Mouse (Mus musculus): ENCODE measurements at regions not wholly inside any gene's neighbourhood (a gene's known extent, or its start where the extent isn't known, plus 50 kb on each side); places are given as distances from the start of the nearest gene placed in this dataset.

- ATAC-seq (peak; percentile 55; the same call in 1 of the 2 replicates), DNase-seq (ENCODE audit: low spot score) (peak; percentile 34)
- Histone ChIP-seq H3K36me3 (ENCODE audit: insufficient read depth, low read length) (no peaks in the 10 kb centered on the region), H3K4me2 (replicated peaks; ENCODE audit: low read depth, low read length) (no peak overlapping the region), H3K27me3 (replicated peaks; ENCODE audit: insufficient read depth, low read length) (no peaks in the 10 kb centered on the region), H3K9ac (replicated peaks; ENCODE audit: low read depth) (no peak overlapping the region), H3K4me1 (ENCODE audit: insufficient read depth, low read depth, low read length) (no peaks in the 10 kb centered on the region), H3K27ac (ENCODE audit: low read length) (no peak overlapping the region), H3K4me3 (ENCODE audit: low read depth, low read length) (no peak overlapping the region), H3K9me3 (ENCODE audit: low read length) (no peaks in the 10 kb centered on the region)
- TF ChIP-seq EP300 (IDR thresholded peaks at IDR 0.05), result peak; percentile 56
- TF ChIP-seq CTCF (IDR thresholded peaks at IDR 0.05), result no peak
Measured at GRCm38 (mm10) chr17:93541795-93542194, 343.0 kb downstream of the Adcyap1 start.

- H3K36me3 ChIP-seq (ENCODE audit: insufficient read depth, low read length), result no peaks in the 10 kb centered on the region
- no peak overlapping the region for H3K27ac ChIP-seq (ENCODE audit: low read length)
- DNase-seq (ENCODE audit: low spot score) (no peak), ATAC-seq (no peak)
- no peak overlapping the region for H3K4me2 ChIP-seq (replicated peaks; ENCODE audit: low read depth, low read length)
- no peak overlapping the region for H3K9ac ChIP-seq (replicated peaks; ENCODE audit: low read depth)
- no peaks in the 10 kb centered on the region for H3K4me1 ChIP-seq (ENCODE audit: insufficient read depth, low read depth, low read length)
- H3K9me3 ChIP-seq (ENCODE audit: low read length), result no peaks in the 10 kb centered on the region
- no peak overlapping the region for H3K4me3 ChIP-seq (ENCODE audit: low read depth, low read length)
- no peaks in the 10 kb centered on the region for H3K27me3 ChIP-seq (replicated peaks; ENCODE audit: insufficient read depth, low read length)
- TF ChIP-seq EP300 (IDR thresholded peaks at IDR 0.05), result no peak
- TF ChIP-seq CTCF (IDR thresholded peaks at IDR 0.05), result no peak
Measured at GRCm38 (mm10) chr17:93550339-93550738, 351.5 kb downstream of the Adcyap1 start.

GRCm38 (mm10) chr17:93555872-93556271 lies 357.1 kb downstream of the Adcyap1 start:
- H3K4me3 ChIP-seq (ENCODE audit: low read depth, low read length), result no peak overlapping the region
- TF ChIP-seq CTCF (IDR thresholded peaks at IDR 0.05), result no peak
- TF ChIP-seq EP300 (IDR thresholded peaks at IDR 0.05), result no peak
- 24% methylated on average over 1 of the region's 1 CpGs for WGBS

DNA sequence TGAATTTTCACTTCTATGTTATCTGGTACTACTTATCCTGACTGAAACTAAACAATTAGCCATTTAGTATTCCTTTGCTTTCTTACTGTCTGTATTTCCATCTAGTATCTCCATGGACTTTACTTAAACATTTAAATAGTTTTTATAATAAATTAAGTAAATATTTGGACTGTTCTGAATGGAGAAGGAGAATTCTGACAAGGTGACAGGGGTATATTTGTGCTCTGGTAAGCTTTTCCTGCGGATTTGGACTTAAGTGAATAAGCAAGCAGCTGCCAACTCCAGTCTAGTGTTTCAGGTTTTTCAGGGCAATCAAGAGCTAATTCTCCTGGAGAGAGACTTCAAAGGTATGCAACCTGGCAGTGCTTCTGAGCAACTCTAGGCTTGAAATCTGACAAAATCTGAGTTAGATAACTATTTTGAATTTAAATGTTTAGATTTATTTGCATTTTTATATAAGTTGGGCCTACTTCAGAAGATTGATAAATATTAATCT lies 364.5 kb downstream of the Adcyap1 start:
- TF ChIP-seq EP300 (IDR thresholded peaks at IDR 0.05) (no peak; the same call in 1 of the 2 replicates), CTCF (IDR thresholded peaks at IDR 0.05) (no peak)
- no peaks in the 10 kb centered on the region for H3K9me3 ChIP-seq (ENCODE audit: low read length)
- DNase-seq (ENCODE audit: low spot score), result peak; percentile 60
- H3K4me3 ChIP-seq (ENCODE audit: low read depth, low read length), result no peak overlapping the region
- ATAC-seq, result peak; percentile 68
- H3K9ac ChIP-seq (replicated peaks; ENCODE audit: low read depth), result no peak overlapping the region
- H3K27me3 ChIP-seq (replicated peaks; ENCODE audit: insufficient read depth, low read length), result no peaks in the 10 kb centered on the region
- 23% methylated on average over 1 of the region's 1 CpGs for WGBS
- no peaks in the 10 kb centered on the region for H3K36me3 ChIP-seq (ENCODE audit: insufficient read depth, low read length)
- H3K4me1 ChIP-seq (ENCODE audit: insufficient read depth, low read depth, low read length), result no peaks in the 10 kb centered on the region
- H3K27ac ChIP-seq (ENCODE audit: low read length), result no peak overlapping the region
- no peak overlapping the region for H3K4me2 ChIP-seq (replicated peaks; ENCODE audit: low read depth, low read length)

More at GRCm38 (mm10) chr17:93555872-93556271, 357.1 kb downstream of the Adcyap1 start:
- no peak overlapping the region for H3K9ac ChIP-seq (replicated peaks; ENCODE audit: low read depth)
- H3K9me3 ChIP-seq (ENCODE audit: low read length), result no peaks in the 10 kb centered on the region
- H3K27ac ChIP-seq (ENCODE audit: low read length), result no peak overlapping the region
- ATAC-seq (no peak), DNase-seq (ENCODE audit: low spot score) (no peak)
- H3K27me3 ChIP-seq (replicated peaks; ENCODE audit: insufficient read depth, low read length), result no peaks in the 10 kb centered on the region
- no peak overlapping the region for H3K4me2 ChIP-seq (replicated peaks; ENCODE audit: low read depth, low read length)
- no peaks in the 10 kb centered on the region for H3K36me3 ChIP-seq (ENCODE audit: insufficient read depth, low read length)
- no peaks in the 10 kb centered on the region for H3K4me1 ChIP-seq (ENCODE audit: insufficient read depth, low read depth, low read length)

DNA sequence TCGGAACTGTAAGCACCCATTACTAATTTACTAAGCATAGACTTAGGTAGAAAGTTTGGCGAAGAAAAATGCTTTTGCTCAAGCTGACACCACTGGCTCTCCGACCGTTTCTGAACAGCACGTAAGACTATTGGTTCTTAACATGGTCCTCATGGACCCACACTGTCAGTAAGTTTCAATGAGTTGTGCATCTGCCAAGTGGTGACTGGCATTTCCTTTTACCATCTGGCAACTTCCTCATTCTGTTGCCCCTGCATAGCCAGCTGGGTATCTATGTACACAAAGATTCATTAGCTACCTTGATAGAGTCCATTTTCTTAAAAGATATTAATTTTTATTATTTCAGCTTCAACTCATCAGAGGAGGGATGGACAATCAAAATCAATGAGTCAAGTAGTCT lies 381.2 kb downstream of the Adcyap1 start:
- DNase-seq (ENCODE audit: low spot score) (no peak), ATAC-seq (no peak)
- H3K4me2 ChIP-seq (replicated peaks; ENCODE audit: low read depth, low read length), result no peak overlapping the region
- H3K4me3 ChIP-seq (ENCODE audit: low read depth, low read length), result no peak overlapping the region
- H3K36me3 ChIP-seq (ENCODE audit: insufficient read depth, low read length), result no peaks in the 10 kb centered on the region
- TF ChIP-seq EP300 (IDR thresholded peaks at IDR 0.05), result no peak
- TF ChIP-seq CTCF (IDR thresholded peaks at IDR 0.05), result no peak
- H3K4me1 ChIP-seq (ENCODE audit: insufficient read depth, low read depth, low read length), result no peaks in the 10 kb centered on the region
- no peaks in the 10 kb centered on the region for H3K27me3 ChIP-seq (replicated peaks; ENCODE audit: insufficient read depth, low read length)
- 88% methylated on average over 5 of the region's 5 CpGs for WGBS
- no peak overlapping the region for H3K27ac ChIP-seq (ENCODE audit: low read length)
- H3K9me3 ChIP-seq (ENCODE audit: low read length), result no peaks in the 10 kb centered on the region
- H3K9ac ChIP-seq (replicated peaks; ENCODE audit: low read depth), result no peak overlapping the region

DNA sequence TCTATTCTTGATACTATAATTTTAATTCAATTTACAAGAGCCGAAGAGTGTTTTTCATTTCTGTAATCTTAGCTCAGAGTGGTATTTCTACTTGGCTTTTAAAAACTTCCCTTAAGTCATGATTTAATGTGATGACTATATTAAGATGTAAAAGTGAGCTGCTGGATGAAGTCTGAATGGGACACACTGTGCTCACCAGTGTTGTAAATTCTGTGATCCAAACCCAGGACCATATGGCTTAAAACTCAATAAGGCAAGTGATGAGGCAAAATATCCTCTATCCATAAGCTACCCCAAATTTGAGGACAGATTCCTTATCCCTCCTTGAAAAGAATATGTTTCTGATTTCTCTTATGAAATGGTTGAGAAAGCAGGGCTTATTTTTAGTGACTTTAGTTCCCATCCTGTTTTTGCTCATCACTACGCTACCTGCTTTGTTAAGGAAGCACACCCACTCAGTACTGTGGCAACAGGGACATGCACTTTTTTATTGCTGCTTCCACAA lies 399.4 kb downstream of the Adcyap1 start:
- H3K4me3 ChIP-seq (ENCODE audit: low read depth, low read length), result no peak overlapping the region
- no peaks in the 10 kb centered on the region for H3K4me1 ChIP-seq (ENCODE audit: insufficient read depth, low read depth, low read length)
- ATAC-seq, result no peak
- H3K27ac ChIP-seq (ENCODE audit: low read length), result no peak overlapping the region
- TF ChIP-seq CTCF (IDR thresholded peaks at IDR 0.05), result no peak
- no peaks in the 10 kb centered on the region for H3K36me3 ChIP-seq (ENCODE audit: insufficient read depth, low read length)
- WGBS, result 97% methylated on average over 2 of the region's 2 CpGs
- no peaks in the 10 kb centered on the region for H3K9me3 ChIP-seq (ENCODE audit: low read length)
- H3K9ac ChIP-seq (replicated peaks; ENCODE audit: low read depth), result no peak overlapping the region
- no peak for DNase-seq (ENCODE audit: low spot score)
- H3K27me3 ChIP-seq (replicated peaks; ENCODE audit: insufficient read depth, low read length), result no peaks in the 10 kb centered on the region
- H3K4me2 ChIP-seq (replicated peaks; ENCODE audit: low read depth, low read length), result no peak overlapping the region

- no peaks in the 10 kb centered on the region for H3K27me3 ChIP-seq (replicated peaks; ENCODE audit: insufficient read depth, low read length)
- 71% methylated on average over 3 of the region's 3 CpGs for WGBS
- H3K4me1 ChIP-seq (ENCODE audit: insufficient read depth, low read depth, low read length), result no peaks in the 10 kb centered on the region
- no peaks in the 10 kb centered on the region for H3K36me3 ChIP-seq (ENCODE audit: insufficient read depth, low read length)
- H3K27ac ChIP-seq (ENCODE audit: low read length), result no peak overlapping the region
- no peak overlapping the region for H3K4me2 ChIP-seq (replicated peaks; ENCODE audit: low read depth, low read length)
- no peak for TF ChIP-seq EP300 (IDR thresholded peaks at IDR 0.05)
- no peak overlapping the region for H3K9ac ChIP-seq (replicated peaks; ENCODE audit: low read depth)
- DNase-seq (ENCODE audit: low spot score) (no peak), ATAC-seq (no peak)
- H3K4me3 ChIP-seq (ENCODE audit: low read depth, low read length), result no peak overlapping the region
- no peaks in the 10 kb centered on the region for H3K9me3 ChIP-seq (ENCODE audit: low read length)
Measured at GRCm38 (mm10) chr17:93600236-93600635, 401.4 kb downstream of the Adcyap1 start.
